Mouse (Mus musculus): ENCODE measurements at regions not wholly inside any gene's neighbourhood (a gene's known extent, or its start where the extent isn't known, plus 50 kb on each side); places are given as distances from the start of the nearest gene placed in this dataset.
"Not testable (repeated sequence)": the region's sequence is repeated elsewhere in the genome, so short reads cannot be mapped to it uniquely, and the experiment has no call there.

DNA sequence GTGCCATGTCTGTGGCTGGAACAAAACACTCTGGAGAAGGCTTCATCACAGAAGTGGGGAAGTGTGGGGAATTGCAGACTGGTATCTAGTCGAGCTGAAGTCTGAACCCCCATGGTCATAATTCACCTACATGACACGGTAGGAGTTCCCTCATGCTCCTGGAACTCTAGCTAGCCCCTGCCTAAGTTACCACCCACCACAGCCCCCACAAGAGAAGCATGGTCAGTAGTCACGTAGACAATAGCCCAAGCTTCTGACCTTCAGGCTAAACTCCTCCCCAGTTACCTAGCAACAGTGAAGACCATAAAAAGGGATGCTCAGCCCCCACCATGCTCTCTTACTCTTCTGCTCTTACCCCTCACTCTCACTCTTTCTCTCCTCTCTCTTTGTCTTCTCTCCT lies 143.8 kb upstream of the Gm17728 start:
- not testable (repeated sequence) for TF ChIP-seq POLR2A (IDR thresholded peaks at IDR 0.05; ENCODE audit: borderline replicate concordance, insufficient read depth, low read length); CTCF (IDR thresholded peaks at IDR 0.05; ENCODE audit: borderline replicate concordance, insufficient read depth, low read depth, low read length)
